Comparison of ENCODE assay signal across 8 mouse cellular contexts in genomic region chr17:46483561-46484001, GRCm38 (mm10). TPM values are rescaled to one million over a fixed set of nuclear protein-coding genes. Genes with fewer than 3 reads are reported as not detected.
A peak's percentile ranks its signal among the peaks of the same experiment; 100 is the strongest.
DNase-seq lines count a peak whose midpoint lies in the region; ATAC-seq lines count a peak whose summit lies in the region.

No protein-coding gene starts in this region.

- no peaks in the 10 kb centered on the region for H3K36me3 ChIP-seq in heart, embryonic 11.5 days (ENCODE audit: control insufficient read depth, insufficient read depth, low read length)
- peaks cover 33% of the 10 kb centered on the region for H3K36me3 ChIP-seq in forebrain, embryonic 14.5 days (ENCODE audit: control insufficient read depth, insufficient read depth, low read length)
- no peaks in the 10 kb centered on the region for H3K36me3 ChIP-seq in limb, embryonic 12.5 days
- peaks cover 35% of the 10 kb centered on the region for H3K36me3 ChIP-seq in neural tube, embryonic 13.5 days

- H3K4me1 ChIP-seq in heart, embryonic 11.5 days (ENCODE audit: control insufficient read depth, insufficient read depth, low read length) = peaks cover 9% of the 10 kb centered on the region
- H3K4me1 ChIP-seq in brown adipose tissue, adult 24 weeks (ENCODE audit: control insufficient read depth, insufficient read depth, insufficient read length, low read length) = no peaks in the 10 kb centered on the region
- H3K4me1 ChIP-seq in forebrain, embryonic 14.5 days (ENCODE audit: control insufficient read depth, insufficient read depth, low read length) = peaks cover 31% of the 10 kb centered on the region
- peaks cover 14% of the 10 kb centered on the region for H3K4me1 ChIP-seq in limb, embryonic 12.5 days (replicated peaks)
- H3K4me1 ChIP-seq in neural tube, embryonic 13.5 days (replicated peaks) = peaks cover 48% of the 10 kb centered on the region

- H3K9me3 ChIP-seq in heart, embryonic 11.5 days (replicated peaks; ENCODE audit: control insufficient read depth, low read length) = no peaks in the 10 kb centered on the region
- no peaks in the 10 kb centered on the region for H3K9me3 ChIP-seq in forebrain, embryonic 14.5 days (replicated peaks; ENCODE audit: control insufficient read depth, low read length)
- H3K9me3 ChIP-seq in limb, embryonic 12.5 days = no peaks in the 10 kb centered on the region
- H3K9me3 ChIP-seq in neural tube, embryonic 13.5 days = no peaks in the 10 kb centered on the region

- under 1% methylated on average over 16 of the region's 16 CpGs for WGBS in heart, embryonic 11.5 days (ENCODE audit: insufficient replicate concordance)
- 3% methylated on average over 16 of the region's 16 CpGs for WGBS in forebrain, embryonic 14.5 days
- under 1% methylated on average over 16 of the region's 16 CpGs for WGBS in limb, embryonic 12.5 days
- 2% methylated on average over 16 of the region's 16 CpGs for WGBS in neural tube, embryonic 13.5 days

- H3K27ac ChIP-seq in heart, embryonic 11.5 days (ENCODE audit: low read depth, low read length) = no peak overlapping the region
- no peak overlapping the region for H3K27ac ChIP-seq in brown adipose tissue, adult 24 weeks (replicated peaks; ENCODE audit: low read depth, low read length)
- no peak overlapping the region for H3K27ac ChIP-seq in forebrain, embryonic 14.5 days (ENCODE audit: low read depth, low read length)
- H3K27ac ChIP-seq in limb, embryonic 12.5 days = no peak overlapping the region
- peak overlapping the region; percentile 65 for H3K27ac ChIP-seq in neural tube, embryonic 13.5 days (replicated peaks)

- H3K9ac ChIP-seq in heart, embryonic 11.5 days (ENCODE audit: low read depth, low read length) = peak overlapping the region; percentile 60; the same call in 1 of the 2 replicates
- H3K9ac ChIP-seq in forebrain, embryonic 14.5 days (ENCODE audit: low read length) = peak overlapping the region; percentile 59
- no peak overlapping the region for H3K9ac ChIP-seq in limb, embryonic 12.5 days (replicated peaks)
- H3K9ac ChIP-seq in neural tube, embryonic 13.5 days = peak overlapping the region; percentile 73

- H3K4me3 ChIP-seq in heart, embryonic 11.5 days (ENCODE audit: low read depth, low read length) = peak overlapping the region; percentile 39
- H3K4me3 ChIP-seq in brown adipose tissue, adult 24 weeks (ENCODE audit: insufficient read depth, low read depth, low read length) = peak overlapping the region; percentile 39
- peak overlapping the region; percentile 27 for H3K4me3 ChIP-seq in forebrain, embryonic 14.5 days (ENCODE audit: low read depth, low read length)
- peak overlapping the region; percentile 29 for H3K4me3 ChIP-seq in limb, embryonic 12.5 days (replicated peaks)
- H3K4me3 ChIP-seq in neural tube, embryonic 13.5 days = peak overlapping the region; percentile 40

- peak overlapping the region; percentile 82 for H3K4me2 ChIP-seq in heart, embryonic 11.5 days
- peak overlapping the region; percentile 64 for H3K4me2 ChIP-seq in forebrain, embryonic 14.5 days (ENCODE audit: low read length)
- peak overlapping the region; percentile 56 for H3K4me2 ChIP-seq in limb, embryonic 12.5 days
- H3K4me2 ChIP-seq in neural tube, embryonic 13.5 days = peak overlapping the region; percentile 77

- peak; percentile 32; the same call in 1 of the 2 replicates for ATAC-seq in heart, embryonic 11.5 days (replicated peaks; ENCODE audit: insufficient number of reproducible peaks, low FRiP score, low TSS enrichment)
- peak; percentile 61 for ATAC-seq in forebrain, embryonic 14.5 days
- ATAC-seq in limb, embryonic 12.5 days (ENCODE audit: insufficient number of reproducible peaks, insufficient read depth, low FRiP score, low TSS enrichment, low read depth) = no peak
- ATAC-seq in neural tube, embryonic 13.5 days (ENCODE audit: low read depth) = peak; percentile 28; the same call in 1 of the 2 replicates

- DNase-seq in heart, adult 11 months = no peak
- DNase-seq in forebrain, embryonic 14.5 days (ENCODE audit: low spot score) = peak; percentile 80
- DNase-seq in kidney, adult 8-10 months = peak; percentile 65 to 74
- no peak for DNase-seq in spleen, postnatal 10 days (ENCODE audit: low spot score in 2 of 2)

- peaks cover 55% of the 10 kb centered on the region for H3K27me3 ChIP-seq in heart, embryonic 11.5 days (ENCODE audit: control insufficient read depth, insufficient read depth, low read length)
- H3K27me3 ChIP-seq in forebrain, embryonic 14.5 days (replicated peaks; ENCODE audit: control insufficient read depth, insufficient read depth, low read length) = no peaks in the 10 kb centered on the region; the same call in 1 of the 2 replicates
- H3K27me3 ChIP-seq in limb, embryonic 12.5 days = peaks cover 91% of the 10 kb centered on the region
- peaks cover 19% of the 10 kb centered on the region for H3K27me3 ChIP-seq in neural tube, embryonic 13.5 days

RNA-seq across cellular contexts. Expression of gene Ttbk1, which starts 3.9 kb away (rescaled TPM):
- 0.04 and 0.07 TPM in 2 replicates for polyA plus RNA-seq in heart, embryonic 11.5 days (2014; fragmentation: Nextera tagmentation; extraction: Ambion mirVana)
- polyA plus RNA-seq in brown adipose tissue, adult 24 weeks (2012; ENCODE audit: insufficient read depth, insufficient read length, missing spikeins) = not detected in 2 replicates
- polyA plus RNA-seq in forebrain, embryonic 14.5 days (2014; fragmentation: Nextera tagmentation; extraction: Ambion mirVana) = 3.8 and 4.8 TPM in 2 replicates
- polyA plus RNA-seq in limb, embryonic 12.5 days (2016; fragmentation: Nextera tagmentation; extraction: Ambion mirVana) = 0.34 and 0.45 TPM in 2 replicates
- polyA plus RNA-seq in neural tube, embryonic 13.5 days (2015; fragmentation: Nextera tagmentation; extraction: Ambion mirVana) = 6.0 and 6.9 TPM in 2 replicates

RNA-seq across cellular contexts. Expression of gene Dnph1, which starts 12.9 kb away (rescaled TPM):
- polyA plus RNA-seq in heart, embryonic 11.5 days (2014; fragmentation: Nextera tagmentation; extraction: Ambion mirVana) = 27.9 and 28.4 TPM in 2 replicates
- polyA plus RNA-seq in brown adipose tissue, adult 24 weeks (2012; ENCODE audit: insufficient read depth, insufficient read length, missing spikeins) = 0.87 TPM in 1 of 2 replicates, not detected in the other
- polyA plus RNA-seq in forebrain, embryonic 14.5 days (2014; fragmentation: Nextera tagmentation; extraction: Ambion mirVana) = 33.0 and 41.6 TPM in 2 replicates
- 51.6 and 55.3 TPM in 2 replicates for polyA plus RNA-seq in limb, embryonic 12.5 days (2016; fragmentation: Nextera tagmentation; extraction: Ambion mirVana)
- polyA plus RNA-seq in neural tube, embryonic 13.5 days (2015; fragmentation: Nextera tagmentation; extraction: Ambion mirVana) = 19.0 and 19.2 TPM in 2 replicates

RNA-seq across cellular contexts. Expression of gene Slc22a7, which starts 45.3 kb away (rescaled TPM):
- 0.20 TPM in 1 of 2 replicates, not detected in the other for polyA plus RNA-seq in heart, embryonic 11.5 days (2014; fragmentation: Nextera tagmentation; extraction: Ambion mirVana)
- not detected in 2 replicates for polyA plus RNA-seq in brown adipose tissue, adult 24 weeks (2012; ENCODE audit: insufficient read depth, insufficient read length, missing spikeins)
- not detected in 2 replicates for polyA plus RNA-seq in forebrain, embryonic 14.5 days (2014; fragmentation: Nextera tagmentation; extraction: Ambion mirVana)
- polyA plus RNA-seq in limb, embryonic 12.5 days (2016; fragmentation: Nextera tagmentation; extraction: Ambion mirVana) = not detected in 2 replicates
- polyA plus RNA-seq in neural tube, embryonic 13.5 days (2015; fragmentation: Nextera tagmentation; extraction: Ambion mirVana) = not detected in 2 replicates

RNA-seq across cellular contexts. Expression of gene Crip3, which starts 54.9 kb away (rescaled TPM):
- 0.39 and 0.97 TPM in 2 replicates for polyA plus RNA-seq in heart, embryonic 11.5 days (2014; fragmentation: Nextera tagmentation; extraction: Ambion mirVana)
- not detected in 2 replicates for polyA plus RNA-seq in brown adipose tissue, adult 24 weeks (2012; ENCODE audit: insufficient read depth, insufficient read length, missing spikeins)
- 0.93 and 1.2 TPM in 2 replicates for polyA plus RNA-seq in forebrain, embryonic 14.5 days (2014; fragmentation: Nextera tagmentation; extraction: Ambion mirVana)
- 0.40 and 0.63 TPM in 2 replicates for polyA plus RNA-seq in limb, embryonic 12.5 days (2016; fragmentation: Nextera tagmentation; extraction: Ambion mirVana)
- polyA plus RNA-seq in neural tube, embryonic 13.5 days (2015; fragmentation: Nextera tagmentation; extraction: Ambion mirVana) = 0.96 and 1.5 TPM in 2 replicates

Comparison
In these comparisons a context has a peak if more than half of its experiments do, and no peak if none do; other contexts are left out.
1. DNase-seq: peak in forebrain, embryonic 14.5 days (single experiment) and kidney, adult 8-10 months (2 of 2); none in heart, adult 11 months (single experiment) and spleen, postnatal 10 days (0 of 2).
2. RNA of gene Dnph1, which starts 12.9 kb away (polyA plus RNA-seq): 51.6 to 55.3 TPM in limb, embryonic 12.5 days, 33.0 to 41.6 TPM in forebrain, embryonic 14.5 days, 27.9 to 28.4 TPM in heart, embryonic 11.5 days and 19.0 to 19.2 TPM in neural tube, embryonic 13.5 days; 0.87 TPM in brown adipose tissue, adult 24 weeks; every median in the first group is over 10 times any median in the second.
3. Peak in every context shown above with its lines, with median percentiles within 50 percentile points of each other: H3K4me2 ChIP-seq and H3K4me3 ChIP-seq.